Mouse (Mus musculus): ENCODE measurements at regions not wholly inside any gene's neighbourhood (a gene's known extent, or its start where the extent isn't known, plus 50 kb on each side); places are given as distances from the start of the nearest gene placed in this dataset.
A peak's percentile ranks its signal among the peaks of the same experiment; 100 is the strongest.
"Not testable (repeated sequence)": the region's sequence is repeated elsewhere in the genome, so short reads cannot be mapped to it uniquely, and the experiment has no call there.

DNA sequence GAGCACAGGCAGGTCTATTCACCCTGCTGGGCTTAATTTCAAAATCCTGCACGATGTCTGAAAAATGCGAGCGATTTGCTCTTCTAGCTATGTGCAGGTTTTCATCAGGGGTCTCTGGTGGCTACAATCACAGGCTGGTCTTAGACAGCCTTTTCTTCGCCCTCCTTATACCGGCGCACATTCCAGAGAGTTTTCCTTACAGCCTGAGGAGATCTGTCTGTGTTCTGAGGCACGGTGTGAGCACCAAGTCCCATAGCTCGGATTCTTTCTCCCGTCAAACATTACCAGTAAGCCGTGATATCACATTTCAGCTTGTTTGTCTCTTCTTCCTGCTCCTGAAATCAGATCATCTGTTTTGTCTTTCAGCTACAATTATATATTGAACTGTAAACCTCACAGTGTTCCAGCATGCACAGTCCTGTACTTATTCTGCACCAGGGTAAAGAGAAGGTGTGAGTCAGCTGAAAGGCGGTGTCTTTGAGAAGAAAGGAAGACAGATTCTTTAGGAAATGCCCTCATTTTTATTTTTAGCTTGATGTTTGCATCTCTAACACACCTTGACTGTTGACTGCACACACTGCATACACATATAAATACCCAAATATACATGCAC is 161.6 kb downstream of the Srek1 start:
- Histone ChIP-seq H3K4me3 (no peak overlapping the region), H3K9ac (0 out of 2 replicates have a peak overlapping the region, but pooled peaks have one; percentile 15), H3K27ac (peak overlapping the region; percentile 30; the same call in 1 of the 2 replicates), H3K27me3 (replicated peaks) (no peaks in the 10 kb centered on the region), H3K4me2 (peak overlapping the region; percentile 18; the same call in 1 of the 2 replicates), H3K9me3 (no peaks in the 10 kb centered on the region), H3K36me3 (replicated peaks) (no peaks in the 10 kb centered on the region), H3K4me1 (peaks cover 15% of the 10 kb centered on the region)
- WGBS: 56% methylated on average over 11 of the region's 11 CpGs
- peak; percentile 65; the same call in 1 of the 2 replicates for ATAC-seq (replicated peaks)

DNA sequence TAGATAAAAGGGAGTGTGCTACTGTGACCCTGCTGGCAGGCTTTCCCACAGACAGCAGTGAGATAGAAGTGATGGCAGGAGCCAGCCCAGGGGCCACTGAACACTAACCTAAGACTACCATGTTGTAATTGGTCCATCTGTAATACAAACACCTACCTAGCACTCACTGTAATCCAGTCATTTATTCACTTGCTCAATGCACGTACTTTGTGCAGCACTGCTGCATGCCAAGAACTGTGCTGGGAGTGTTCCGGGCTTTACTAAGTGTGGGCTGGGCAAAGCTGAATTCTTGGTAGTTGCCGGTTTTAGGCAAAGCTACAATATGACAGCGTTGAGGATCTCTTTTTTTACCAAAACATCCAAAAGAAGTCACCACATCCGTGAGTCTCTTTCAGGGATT is 172.1 kb downstream of the Srek1 start:
- ATAC-seq (replicated peaks): no peak
- Histone ChIP-seq H3K27ac (no peak overlapping the region), H3K9me3 (no peaks in the 10 kb centered on the region), H3K27me3 (replicated peaks) (no peaks in the 10 kb centered on the region), H3K4me2 (no peak overlapping the region), H3K9ac (no peak overlapping the region), H3K4me1 (no peaks in the 10 kb centered on the region), H3K4me3 (no peak overlapping the region), H3K36me3 (replicated peaks) (no peaks in the 10 kb centered on the region)
- WGBS: 90% methylated on average over 5 of the region's 5 CpGs

DNA sequence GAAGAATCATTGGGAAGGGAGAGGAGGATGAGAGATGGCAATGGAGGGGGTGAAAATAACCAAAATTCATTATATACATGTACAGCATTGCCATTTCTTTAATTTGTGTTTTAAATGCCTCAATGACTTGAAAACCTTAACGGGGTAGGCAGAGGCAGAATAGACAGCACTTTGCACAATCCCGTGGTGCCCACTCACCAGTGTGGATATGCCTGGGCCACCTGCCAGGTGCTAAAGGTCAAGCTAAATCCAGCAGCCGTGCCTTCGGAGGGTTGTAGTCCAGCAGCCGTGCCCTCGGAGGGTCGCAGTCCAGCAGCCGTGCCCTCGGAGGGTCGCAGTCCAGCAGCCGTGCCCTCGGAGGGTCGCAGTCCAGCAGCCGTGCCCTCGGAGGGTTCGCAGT is 182.0 kb downstream of the Srek1 start:
- no peak for ATAC-seq (replicated peaks)
- Histone ChIP-seq H3K4me1 (no peaks in the 10 kb centered on the region), H3K9ac (no peak overlapping the region), H3K9me3 (no peaks in the 10 kb centered on the region), H3K4me2 (no peak overlapping the region), H3K4me3 (no peak overlapping the region), H3K27ac (no peak overlapping the region), H3K36me3 (replicated peaks) (no peaks in the 10 kb centered on the region), H3K27me3 (replicated peaks) (no peaks in the 10 kb centered on the region)
- WGBS: 88% methylated on average over 16 of the region's 16 CpGs

DNA sequence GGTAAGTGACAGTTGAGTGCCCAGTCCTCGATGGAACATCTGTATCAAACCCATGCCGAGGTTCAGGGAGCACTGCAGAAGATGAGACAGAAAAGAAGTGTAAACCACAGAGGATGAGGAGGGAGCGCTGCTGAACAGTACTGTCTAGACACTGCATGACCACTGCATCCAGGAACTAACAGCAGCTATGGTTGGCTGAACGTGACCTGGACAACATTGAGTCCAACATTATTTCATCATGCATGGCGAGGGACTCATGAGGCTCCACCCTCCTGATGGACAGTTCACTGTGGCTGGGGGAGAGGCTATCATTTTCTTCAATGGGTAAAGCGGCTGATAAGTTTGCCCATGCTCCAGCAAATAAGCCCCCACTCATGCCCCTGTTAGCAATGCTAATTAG is 182.5 kb downstream of the Srek1 start:
- ATAC-seq (replicated peaks): no peak
- 90% methylated on average over 6 of the region's 6 CpGs for WGBS
- no peaks in the 10 kb centered on the region for H3K9me3 ChIP-seq
- no peak overlapping the region for H3K27ac ChIP-seq
- H3K36me3 ChIP-seq (replicated peaks): no peaks in the 10 kb centered on the region
- H3K9ac ChIP-seq: no peak overlapping the region
- H3K4me2 ChIP-seq: no peak overlapping the region
- H3K27me3 ChIP-seq (replicated peaks): no peaks in the 10 kb centered on the region
- H3K4me3 ChIP-seq: no peak overlapping the region
- no peaks in the 10 kb centered on the region for H3K4me1 ChIP-seq

DNA sequence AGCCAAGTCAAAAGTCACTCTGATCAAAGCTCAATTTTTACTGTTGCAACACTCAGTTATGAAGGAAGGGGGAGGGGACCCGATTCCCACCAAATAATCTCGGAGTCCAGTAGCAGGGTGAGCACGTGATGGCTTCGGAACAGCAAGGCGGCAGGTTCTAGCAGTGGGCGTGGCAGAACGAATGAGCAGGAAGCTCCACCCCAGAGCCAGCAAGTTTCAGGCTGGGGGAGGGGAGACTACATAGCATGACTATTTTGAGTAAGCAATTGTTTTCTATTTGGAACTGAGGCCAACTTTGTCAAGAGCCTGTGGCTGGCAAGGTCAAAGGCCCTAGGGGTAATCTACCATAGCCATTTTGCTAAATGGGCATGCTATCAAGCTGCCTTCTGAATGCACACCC is 183.0 kb downstream of the Srek1 start:
- H3K9me3 ChIP-seq; H3K36me3 ChIP-seq (replicated peaks); H3K4me1 ChIP-seq; H3K27me3 ChIP-seq (replicated peaks); H3K4me2 ChIP-seq; H3K9ac ChIP-seq; H3K27ac ChIP-seq; ATAC-seq (replicated peaks); H3K4me3 ChIP-seq: not testable (repeated sequence)
- 80% methylated on average over 7 of the region's 7 CpGs for WGBS

GRCm38 (mm10) chr13:103589646-103590045 is 184.8 kb downstream of the Srek1 start:
- Histone ChIP-seq H3K9me3 (no peaks in the 10 kb centered on the region), H3K4me2 (no peak overlapping the region), H3K4me1 (no peaks in the 10 kb centered on the region), H3K27ac (no peak overlapping the region), H3K9ac (no peak overlapping the region), H3K4me3 (no peak overlapping the region), H3K27me3 (replicated peaks) (no peaks in the 10 kb centered on the region), H3K36me3 (replicated peaks) (no peaks in the 10 kb centered on the region)
- 95% methylated on average over 5 of the region's 5 CpGs for WGBS
- ATAC-seq (replicated peaks): no peak

DNA sequence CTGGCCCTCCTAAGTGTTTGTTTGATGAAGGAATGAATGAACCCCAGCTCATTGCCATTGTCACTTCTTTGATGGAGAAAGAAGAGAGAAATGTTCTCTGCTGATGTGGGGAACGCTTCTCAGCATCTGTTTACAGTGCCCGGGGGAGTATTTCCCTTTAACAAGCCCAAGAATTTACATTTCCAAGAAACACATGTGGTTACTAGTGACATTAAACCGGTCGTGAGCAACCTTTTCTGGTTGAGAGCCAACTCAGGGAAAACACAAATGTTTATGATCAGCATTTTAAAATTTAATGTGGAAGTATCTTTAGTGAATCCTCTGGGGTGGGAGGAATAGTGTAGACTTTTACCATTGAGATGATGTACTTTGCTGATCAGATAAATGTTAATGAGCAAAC is 197.6 kb downstream of the Srek1 start:
- Histone ChIP-seq H3K36me3 (replicated peaks) (no peaks in the 10 kb centered on the region), H3K27ac (no peak overlapping the region), H3K9ac (no peak overlapping the region), H3K4me1 (no peaks in the 10 kb centered on the region), H3K9me3 (no peaks in the 10 kb centered on the region), H3K4me2 (no peak overlapping the region), H3K4me3 (no peak overlapping the region), H3K27me3 (replicated peaks) (no peaks in the 10 kb centered on the region)
- no peak for ATAC-seq (replicated peaks)
- 47% methylated on average over 4 of the region's 4 CpGs for WGBS

GRCm38 (mm10) chr13:103564715-103565114 is 209.7 kb downstream of the Srek1 start:
- Histone ChIP-seq H3K9ac (no peak overlapping the region), H3K4me2 (no peak overlapping the region), H3K27me3 (replicated peaks) (no peaks in the 10 kb centered on the region), H3K4me1 (no peaks in the 10 kb centered on the region), H3K36me3 (replicated peaks) (no peaks in the 10 kb centered on the region), H3K4me3 (no peak overlapping the region), H3K9me3 (no peaks in the 10 kb centered on the region), H3K27ac (no peak overlapping the region)
- ATAC-seq (replicated peaks): no peak
- 75% methylated on average over 8 of the region's 8 CpGs for WGBS

DNA sequence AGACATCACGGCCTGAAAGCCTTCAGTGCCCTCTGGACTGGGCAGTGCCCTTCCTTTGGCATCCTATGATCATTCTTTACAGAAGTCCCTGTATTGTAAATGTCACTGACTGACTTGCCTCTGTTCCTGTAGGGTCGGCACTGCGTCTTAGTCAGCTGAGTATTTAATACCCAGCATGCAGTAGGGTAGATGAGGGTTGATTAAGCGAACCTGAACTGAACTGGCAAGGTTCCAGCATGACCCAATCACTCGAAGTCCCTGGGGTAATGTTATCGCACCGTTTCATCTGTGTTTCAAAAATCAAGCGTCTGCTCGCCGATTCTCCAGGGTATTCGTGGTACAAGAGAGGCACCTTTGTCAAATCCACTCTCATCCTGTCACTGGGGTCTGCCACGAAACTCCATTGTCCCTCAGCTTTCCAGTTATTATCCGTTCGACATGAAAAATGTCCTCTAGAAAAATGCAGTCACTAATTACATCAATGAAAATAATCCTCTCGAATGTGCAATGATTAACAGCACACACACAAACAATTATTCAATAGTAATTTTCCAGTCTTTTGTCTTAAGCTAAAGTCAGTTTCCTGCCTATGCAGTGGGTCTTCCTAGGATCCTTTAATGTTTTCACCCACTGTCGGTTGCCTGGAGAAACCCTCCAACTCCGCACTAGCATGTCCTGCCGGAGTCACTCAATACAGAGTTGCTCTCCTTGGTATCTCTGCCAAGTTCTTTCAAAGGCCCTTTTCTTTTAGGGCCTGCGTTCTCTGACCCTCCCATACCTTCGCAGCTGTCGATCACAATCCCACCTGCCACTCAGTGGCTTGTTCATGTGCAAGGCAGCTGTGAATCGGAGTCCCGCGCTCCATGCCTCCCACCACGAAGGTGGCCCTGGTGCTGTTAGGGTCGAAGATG is 212.4 kb downstream of the Srek1 start:
- no peak overlapping the region for H3K4me3 ChIP-seq
- H3K27ac ChIP-seq: no peak overlapping the region
- H3K27me3 ChIP-seq (replicated peaks): no peaks in the 10 kb centered on the region
- peak; percentile 48; the same call in 1 of the 2 replicates for ATAC-seq (replicated peaks)
- no peaks in the 10 kb centered on the region for H3K4me1 ChIP-seq
- WGBS: 66% methylated on average over 26 of the region's 26 CpGs
- H3K36me3 ChIP-seq (replicated peaks): no peaks in the 10 kb centered on the region
- no peak overlapping the region for H3K9ac ChIP-seq
- H3K4me2 ChIP-seq: no peak overlapping the region
- no peaks in the 10 kb centered on the region for H3K9me3 ChIP-seq

- WGBS: 58% methylated on average over 3 of the region's 3 CpGs
Observed at GRCm38 (mm10) chr13:103558915-103559314, 215.5 kb downstream of the Srek1 start.

GRCm38 (mm10) chr13:103539577-103539976 is 205.3 kb upstream of the Mast4 start:
- 88% methylated on average over 10 of the region's 10 CpGs for WGBS
- H3K27ac ChIP-seq: no peak overlapping the region
- H3K36me3 ChIP-seq (replicated peaks): no peaks in the 10 kb centered on the region
- H3K27me3 ChIP-seq (replicated peaks): no peaks in the 10 kb centered on the region
- no peak overlapping the region for H3K4me2 ChIP-seq
- no peaks in the 10 kb centered on the region for H3K9me3 ChIP-seq
- no peaks in the 10 kb centered on the region for H3K4me1 ChIP-seq
- ATAC-seq (replicated peaks): no peak
- no peak overlapping the region for H3K4me3 ChIP-seq
- H3K9ac ChIP-seq: no peak overlapping the region

More at GRCm38 (mm10) chr13:103558915-103559314, 215.5 kb downstream of the Srek1 start:
- H3K36me3 ChIP-seq (replicated peaks): no peaks in the 10 kb centered on the region
- H3K27ac ChIP-seq: no peak overlapping the region
- no peak for ATAC-seq (replicated peaks)
- no peak overlapping the region for H3K9ac ChIP-seq
- no peaks in the 10 kb centered on the region for H3K9me3 ChIP-seq
- H3K4me1 ChIP-seq: no peaks in the 10 kb centered on the region
- no peaks in the 10 kb centered on the region for H3K27me3 ChIP-seq (replicated peaks)
- H3K4me2 ChIP-seq: no peak overlapping the region
- H3K4me3 ChIP-seq: no peak overlapping the region

DNA sequence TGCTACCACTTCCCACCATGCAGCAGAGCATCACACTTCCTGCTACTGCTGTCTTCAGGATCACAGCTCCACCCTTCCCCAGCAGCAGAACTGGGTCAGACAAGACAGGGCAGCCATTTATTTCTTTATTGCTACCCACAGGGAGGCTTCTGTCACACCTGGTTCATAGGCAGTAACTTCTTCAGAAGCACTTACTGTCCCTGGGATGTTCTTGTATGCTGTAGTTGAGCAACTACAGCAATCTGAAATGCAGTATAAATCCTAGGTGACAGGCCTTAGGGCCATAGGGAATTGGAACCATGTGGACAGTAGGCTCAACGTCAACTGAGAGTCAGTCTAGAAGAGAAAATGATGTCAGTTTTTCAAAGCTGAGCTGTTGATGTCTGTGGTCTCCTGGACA is 179.5 kb upstream of the Mast4 start:
- Histone ChIP-seq H3K4me3 (no peak overlapping the region), H3K9ac (no peak overlapping the region), H3K9me3 (no peaks in the 10 kb centered on the region), H3K4me1 (no peaks in the 10 kb centered on the region), H3K36me3 (replicated peaks) (no peaks in the 10 kb centered on the region), H3K27me3 (replicated peaks) (no peaks in the 10 kb centered on the region), H3K4me2 (no peak overlapping the region), H3K27ac (no peak overlapping the region)
- WGBS: 79% methylated on average over 1 of the region's 1 CpGs
- ATAC-seq (replicated peaks): no peak

DNA sequence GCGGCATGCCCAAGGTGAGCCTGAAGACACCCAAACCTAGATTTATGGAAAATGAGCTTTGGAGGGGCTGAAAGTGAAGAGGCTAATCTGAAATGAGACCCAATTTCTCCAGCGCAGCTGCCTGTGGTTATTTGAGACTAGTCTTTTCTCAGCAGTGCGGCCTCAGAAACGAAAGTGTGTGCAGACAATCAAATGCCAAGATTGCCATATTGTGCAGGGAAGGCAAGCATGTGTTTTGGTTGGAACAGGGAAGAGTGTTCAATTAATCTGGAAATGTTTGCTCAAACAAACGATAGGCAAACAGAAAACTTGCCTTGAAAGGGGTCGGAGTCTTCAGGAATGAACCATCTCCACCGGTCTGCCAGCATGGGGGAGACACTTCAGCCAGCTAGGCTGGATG is 178.2 kb upstream of the Mast4 start:
- H3K9ac ChIP-seq: no peak overlapping the region
- no peak for ATAC-seq (replicated peaks)
- H3K27ac ChIP-seq: no peak overlapping the region
- H3K9me3 ChIP-seq: no peaks in the 10 kb centered on the region
- H3K4me3 ChIP-seq: no peak overlapping the region
- no peak overlapping the region for H3K4me2 ChIP-seq
- no peaks in the 10 kb centered on the region for H3K4me1 ChIP-seq
- H3K36me3 ChIP-seq (replicated peaks): no peaks in the 10 kb centered on the region
- H3K27me3 ChIP-seq (replicated peaks): no peaks in the 10 kb centered on the region
- WGBS: 87% methylated on average over 7 of the region's 7 CpGs
